Mouse (Mus musculus) E14TG2a.4 (cell line): ENCODE results near the gene Fscn3.

Experiments used
- CTCF ChIP-seq: conservative IDR thresholded peaks from 2 replicates; pipeline ENCODE4 v1.5.1; 2014; ENCODE audit warnings: low read length
- POU5F1 ChIP-seq: IDR thresholded peaks from 2 replicates; pipeline ENCODE4 v1.6.1; 2014; ENCODE audit warnings: low read length, borderline replicate concordance

GRCm38 (mm10) chr6:28430795-28431537, 3.4 kb downstream of the Fscn3 start:
- TF ChIP-seq CTCF (no peak), POU5F1 (no peak)
